Mouse (Mus musculus) C2C12 (cell line): ENCODE results near the gene Chrm2. TPM values are rescaled to one million over a fixed set of nuclear protein-coding genes. Genes with fewer than 3 reads are reported as not detected.

Experiments used
- H3K27me3 ChIP-seq: one replicate; pipeline ENCODE4 v1.6.1; 2011; ENCODE audit not compliant: control insufficient read depth, insufficient read depth, insufficient read length
- H3K36me3 ChIP-seq: one replicate; pipeline ENCODE4 v1.6.1; 2011; ENCODE audit not compliant: control insufficient read depth, insufficient read depth
- H3K4me3 ChIP-seq: one replicate; pipeline ENCODE4 v1.5.1; 2011; ENCODE audit warnings: mild to moderate bottlenecking, control low read depth; ENCODE audit not compliant: poor library complexity, insufficient read depth, severe bottlenecking
- H3K79me2 ChIP-seq: one replicate; pipeline ENCODE4 v1.6.1; 2011; ENCODE audit not compliant: control insufficient read depth, insufficient read depth
- H3K79me3 ChIP-seq: one replicate; pipeline ENCODE4 v1.6.1; 2011; ENCODE audit warnings: low read depth, control low read depth
- H3ac ChIP-seq: one replicate; pipeline ENCODE3; 2011; ENCODE audit warnings: low read depth; ENCODE audit not compliant: control insufficient read depth, insufficient read length
- CEBPB ChIP-seq: IDR thresholded peaks from one replicate; pipeline ENCODE4 v1.6.1; 2011; ENCODE audit warnings: low read depth, mild to moderate bottlenecking, control low read depth, moderate library complexity
- CTCF ChIP-seq: IDR thresholded peaks from one replicate; pipeline ENCODE4 v1.5.1; 2011; ENCODE audit not compliant: control insufficient read depth, insufficient read depth, insufficient read length
- FOSL1 ChIP-seq: IDR thresholded peaks from one replicate; pipeline ENCODE4 v1.8.0; 2011; ENCODE audit warnings: mild to moderate bottlenecking, low read length; ENCODE audit not compliant: poor library complexity, insufficient read depth, severe bottlenecking
- MAX ChIP-seq: IDR thresholded peaks from one replicate; pipeline ENCODE4 v1.6.1; 2011; ENCODE audit warnings: mild to moderate bottlenecking, control low read depth
- MYOD1 ChIP-seq: IDR thresholded peaks from one replicate; pipeline ENCODE4 v1.6.1; 2011; ENCODE audit warnings: low read depth; ENCODE audit not compliant: control insufficient read depth, insufficient read length
- MYOG ChIP-seq: IDR thresholded peaks from one replicate; pipeline ENCODE4 v1.6.1; 2011; ENCODE audit not compliant: control insufficient read depth, insufficient read length; ENCODE audit errors: extremely low read depth
- USF1 ChIP-seq: IDR thresholded peaks from one replicate; pipeline ENCODE4 v1.6.1; 2011; ENCODE audit warnings: low read depth, mild to moderate bottlenecking, control low read depth, moderate library complexity
- long read RNA-seq, 2 experiments: library from polyadenylated mRNA; unstranded; transcript quantifications; one replicate each; pipeline ENCODE4 v2.0.0; 2019 to 2020
- polyA plus RNA-seq: library from polyadenylated mRNA; unstranded; fragments of >200 nt; fragmentation: generic; extraction: Trizol; gene quantifications from one replicate; pipeline ENCODE4 v1.2.1, GENCODE M21; 2012; ENCODE audit warnings: missing spikeins

The Chrm2 gene
- polyA plus RNA-seq = not detected
- long read RNA-seq, experiment 1 = 0 reads
- long read RNA-seq, experiment 2 = 0 reads

DNA sequence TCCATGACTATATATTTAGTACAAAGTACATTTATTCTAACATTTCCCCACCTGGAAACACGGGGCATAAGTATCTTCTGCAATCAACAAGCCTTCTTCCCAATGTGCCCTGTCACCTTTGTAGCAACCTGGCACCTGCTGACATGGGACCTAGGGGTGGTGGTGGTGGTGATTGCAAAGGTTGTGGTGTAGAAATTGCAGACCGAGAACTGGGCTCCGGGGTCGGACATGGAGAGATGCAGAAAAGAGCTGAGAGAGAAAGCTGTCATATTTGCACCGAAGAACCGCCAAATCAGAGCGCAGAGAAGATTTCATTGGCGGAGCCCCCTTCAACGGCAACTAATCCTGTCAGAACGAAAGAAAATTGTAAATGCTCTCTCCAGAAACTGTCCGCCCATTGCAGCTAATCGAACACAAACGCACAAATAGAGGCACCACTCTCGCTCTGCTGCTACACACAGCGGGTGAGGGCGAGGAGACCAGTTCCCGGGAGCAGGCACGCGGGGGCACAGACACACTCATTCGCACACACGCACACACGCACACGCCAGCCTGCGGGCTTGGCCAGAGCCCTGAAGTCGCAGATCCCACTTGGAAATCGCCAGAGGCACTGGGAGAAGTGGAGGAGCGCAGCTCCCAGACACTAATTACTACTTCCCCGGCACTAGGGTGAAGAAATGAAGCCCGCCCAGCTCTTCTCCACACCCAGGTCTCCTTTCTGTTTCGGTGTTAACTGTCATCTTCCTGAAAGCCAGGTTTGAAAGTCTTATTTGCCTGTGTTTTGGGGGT lies at the start of gene Chrm2:
TSS of gene Chrm2 (plus strand) at position 473 of the 789 bp plus-strand sequence.
- no peak within 1 kb of the TSS for H3K4me3 ChIP-seq
- no peak within 1 kb of the TSS for H3ac ChIP-seq
- no peaks in the 10 kb centered on the region for H3K36me3 ChIP-seq
- no peaks in the 10 kb centered on the region for H3K79me2 ChIP-seq
- H3K79me3 ChIP-seq = no peaks in the 10 kb centered on the region
- TF ChIP-seq FOSL1 = no peak
- TF ChIP-seq USF1 = no peak
- TF ChIP-seq CEBPB = no peak
- no peak for TF ChIP-seq MYOD1
- H3K27me3 ChIP-seq = peaks cover 21% of the 10 kb centered on the region

DNA sequence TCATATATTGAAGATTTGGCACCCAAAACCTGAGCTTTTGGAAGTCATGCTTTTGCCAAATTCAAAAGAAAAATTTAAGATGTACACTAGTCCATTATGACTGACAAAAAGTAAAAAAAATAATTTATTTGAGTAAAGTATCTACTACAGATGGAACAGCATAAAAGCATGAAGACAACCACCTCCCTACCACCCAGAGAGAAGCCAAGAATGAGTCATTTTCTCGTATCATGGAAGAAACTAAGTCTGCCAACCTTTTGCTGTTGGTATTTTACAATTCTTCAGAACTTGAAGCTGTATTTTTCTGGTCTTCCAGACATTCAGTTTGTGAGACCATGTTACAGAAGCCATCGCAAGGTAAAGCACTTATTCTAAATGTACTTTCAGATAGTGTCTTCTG lies 13.9 kb upstream of the Chrm2 start:
- H3K79me2 ChIP-seq = no peaks in the 10 kb centered on the region
- H3ac ChIP-seq = no peak overlapping the region
- no peaks in the 10 kb centered on the region for H3K27me3 ChIP-seq
- no peaks in the 10 kb centered on the region for H3K79me3 ChIP-seq
- TF ChIP-seq MAX (no peak), USF1 (no peak), MYOD1 (no peak), CTCF (no peak), CEBPB (no peak), MYOG (no peak), FOSL1 (no peak)
- no peak overlapping the region for H3K4me3 ChIP-seq
- no peaks in the 10 kb centered on the region for H3K36me3 ChIP-seq

DNA sequence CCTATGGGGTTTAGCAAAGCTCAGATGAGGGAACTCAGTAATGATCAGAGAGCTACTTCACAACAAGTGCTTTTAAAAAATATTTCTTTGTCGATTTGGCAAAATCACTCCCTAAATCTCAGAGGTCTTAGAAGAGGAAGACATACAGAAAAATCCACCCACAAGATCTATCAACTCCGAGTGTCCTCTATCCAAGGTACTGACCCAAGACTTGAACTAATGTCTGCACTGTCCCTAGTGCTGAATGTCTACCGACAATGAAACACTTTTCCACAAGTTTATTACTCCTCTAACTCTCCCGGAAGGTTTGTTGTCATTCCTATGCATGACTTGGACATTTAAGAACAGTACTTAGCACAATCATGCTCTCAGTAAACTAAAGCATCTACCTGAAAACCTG lies 9.9 kb upstream of the Chrm2 start:
- no peaks in the 10 kb centered on the region for H3K79me3 ChIP-seq
- H3ac ChIP-seq = no peak overlapping the region
- TF ChIP-seq MYOG (no peak), FOSL1 (no peak), MAX (no peak), CEBPB (no peak), USF1 (no peak), CTCF (no peak), MYOD1 (no peak)
- no peak overlapping the region for H3K4me3 ChIP-seq
- no peaks in the 10 kb centered on the region for H3K79me2 ChIP-seq
- no peaks in the 10 kb centered on the region for H3K27me3 ChIP-seq
- no peaks in the 10 kb centered on the region for H3K36me3 ChIP-seq

DNA sequence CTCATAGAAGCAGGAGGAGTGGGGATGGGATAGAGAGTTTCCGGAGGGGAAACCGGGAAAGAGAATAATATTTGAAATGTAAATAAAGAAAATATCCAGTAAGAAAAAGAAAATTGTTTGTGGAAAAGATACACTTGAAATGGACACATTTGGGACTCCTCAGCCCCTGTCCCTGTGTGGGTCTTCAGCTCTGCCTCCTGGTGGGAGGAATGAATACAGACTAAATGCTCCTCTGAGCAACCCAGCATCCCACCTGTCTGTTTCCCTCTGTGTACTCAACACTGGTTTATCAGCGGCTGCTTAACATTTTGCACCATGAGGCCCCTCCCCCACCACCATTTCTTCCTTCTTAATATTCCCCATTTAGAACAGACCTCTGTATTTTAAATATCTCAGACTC lies 3.8 kb upstream of the Chrm2 start:
- Histone ChIP-seq H3K27me3 (peaks cover 15% of the 10 kb centered on the region), H3K36me3 (no peaks in the 10 kb centered on the region), H3K79me3 (no peaks in the 10 kb centered on the region), H3ac (no peak overlapping the region), H3K4me3 (no peak overlapping the region), H3K79me2 (no peaks in the 10 kb centered on the region)
- TF ChIP-seq CTCF (no peak), USF1 (no peak), MAX (no peak), MYOG (no peak), CEBPB (no peak), MYOD1 (no peak), FOSL1 (no peak)

- Histone ChIP-seq H3ac (no peak overlapping the region), H3K4me3 (no peak overlapping the region), H3K36me3 (no peaks in the 10 kb centered on the region), H3K27me3 (peaks cover 21% of the 10 kb centered on the region), H3K79me2 (no peaks in the 10 kb centered on the region), H3K79me3 (no peaks in the 10 kb centered on the region)
- TF ChIP-seq USF1 = no peak
- no peak for TF ChIP-seq FOSL1
- no peak for TF ChIP-seq MYOD1
- TF ChIP-seq CTCF = no peak
- TF ChIP-seq CEBPB = no peak
- no peak for TF ChIP-seq MYOG
- TF ChIP-seq MAX = no peak
Observed at GRCm38 (mm10) chr6:36388401-36389259, 746 bp downstream of the Chrm2 start.
